Mouse (Mus musculus) kidney, adult 2 months (tissue): ENCODE measurements around the gene Gnao1.

Source experiments
- CTCF ChIP-seq: fragments of 200-500 bp; conservative IDR thresholded peaks from 2 replicates; pipeline ENCODE4 v1.5.1; 2011; ENCODE audit warnings: low read depth, mild to moderate bottlenecking, control low read depth, low read length, moderate library complexity, mixed read lengths; ENCODE audit not compliant: insufficient read depth, insufficient read length
- POLR2A ChIP-seq: fragments of 200-500 bp; IDR thresholded peaks from one replicate; pipeline ENCODE4 v1.6.1; 2011; ENCODE audit warnings: low read depth, low read length, control low read depth

DNA sequence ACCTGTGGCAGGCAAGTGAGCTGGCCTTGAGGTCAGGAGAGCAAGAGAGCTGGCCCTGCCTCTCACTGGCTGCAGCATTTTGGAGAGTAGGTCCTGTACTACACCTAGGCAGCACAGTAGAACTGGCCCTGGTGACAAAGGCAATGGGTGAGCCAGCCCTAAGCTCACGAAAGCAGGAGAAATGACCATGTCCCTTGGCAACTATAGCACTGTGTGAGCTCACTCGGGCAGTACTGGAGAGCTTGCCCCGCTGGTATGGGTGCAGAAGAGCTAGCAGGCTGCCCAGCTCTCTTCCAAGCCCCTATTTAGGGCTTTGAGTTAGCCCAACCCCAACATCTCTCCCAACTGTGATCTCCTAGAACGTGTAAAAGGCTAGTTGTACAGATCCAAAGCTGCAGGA is 68.6 kb downstream of the Gnao1 start:
- TF ChIP-seq CTCF (no peak), POLR2A (no peak)
